28 mouse cellular contexts compared by ENCODE assay signal in genomic region chr10:39633379-39633778, GRCm38 (mm10). TPM values are rescaled to one million over a fixed set of nuclear protein-coding genes. Genes with fewer than 3 reads are reported as not detected.
A peak's percentile ranks its signal among the peaks of the same experiment; 100 is the strongest.
DNase-seq lines count a peak whose midpoint lies in the region; ATAC-seq lines count a peak whose summit lies in the region.
"Had no signal": no experiment of that assay in that cellular context is flagged by ENCODE, and none has a peak within 500 bp of the region (broad histone marks: within the 10 kb centered on the region; RNA-seq: fewer than 3 reads in every experiment).

No protein-coding gene starts in this region.

- DNase-seq in ES-CJ7 (ENCODE audit: low read depth, low spot score), result peak; percentile 33
- DNase-seq in embryonic facial prominence, embryonic 11.5 days (ENCODE audit: low spot score), result peak; percentile 34
- DNase-seq in retina, postnatal 1 day, result peak; percentile 60
- no peak for DNase-seq in neural tube, embryonic 10.5 days (ENCODE audit: extremely low spot score, low spot score)
- no peak for DNase-seq in frontal cortex, postnatal 36 days (ENCODE audit: low spot score in 2 of 2)
- DNase-seq in left cerebral cortex, postnatal 4 days, result no peak
- DNase-seq: adrenal gland, adult 8-10 months; cerebellum, adult 8-10 months; cerebellum, postnatal 25 days; heart, adult 2 months; heart, postnatal 4 days; kidney, adult 11 months; kidney, postnatal 14 days; right cerebral cortex, postnatal 25 days; thymus, postnatal 14 days had no signal

- H3K4me1 ChIP-seq in embryonic facial prominence, embryonic 11.5 days (ENCODE audit: control insufficient read depth, insufficient read depth, low read length), result peaks cover 6% of the 10 kb centered on the region
- peaks cover 34% of the 10 kb centered on the region for H3K4me1 ChIP-seq in limb, embryonic 12.5 days (replicated peaks)

- no peaks in the 10 kb centered on the region for H3K27me3 ChIP-seq in embryonic facial prominence, embryonic 11.5 days (ENCODE audit: control insufficient read depth, insufficient read depth, low read length)
- H3K27me3 ChIP-seq in limb, embryonic 12.5 days, result no peaks in the 10 kb centered on the region
- H3K27me3 ChIP-seq: embryonic facial prominence, embryonic 13.5 days; heart, embryonic 12.5 days; hindbrain, embryonic 15.5 days; lung, embryonic 15.5 days; neural tube, embryonic 13.5 days had no signal

- H3K9ac ChIP-seq in embryonic facial prominence, embryonic 11.5 days (replicated peaks; ENCODE audit: low read length), result no peak overlapping the region
- H3K9ac ChIP-seq in limb, embryonic 12.5 days (replicated peaks), result no peak overlapping the region
- H3K9ac ChIP-seq: embryonic facial prominence, embryonic 13.5 days; heart, embryonic 12.5 days; hindbrain, embryonic 15.5 days; lung, embryonic 15.5 days; neural tube, embryonic 13.5 days had no signal

- no peak overlapping the region; the same call in 1 of the 2 replicates for H3K27ac ChIP-seq in embryonic facial prominence, embryonic 11.5 days (replicated peaks; ENCODE audit: low read depth, low read length)
- H3K27ac ChIP-seq in limb, embryonic 12.5 days, result 0 out of 2 replicates have a peak overlapping the region, but pooled peaks have one; percentile 29
- H3K27ac ChIP-seq: embryonic facial prominence, embryonic 13.5 days; heart, adult 2 months; left cerebral cortex, adult 2 months; lung, embryonic 15.5 days; neural tube, embryonic 13.5 days had no signal

- no peak; the same call in 1 of the 2 replicates for ATAC-seq in embryonic facial prominence, embryonic 11.5 days (replicated peaks; ENCODE audit: insufficient number of reproducible peaks, low FRiP score, low TSS enrichment, low read depth)
- ATAC-seq in limb, embryonic 12.5 days (ENCODE audit: insufficient number of reproducible peaks, insufficient read depth, low FRiP score, low TSS enrichment, low read depth), result peak; percentile 37; the same call in 1 of the 2 replicates
- ATAC-seq: CD4-positive, CD25-positive, alpha-beta regulatory T cell, adult 4 months; forebrain, embryonic 14.5 days; inflammation-experienced regulatory T-cells, adult 6 months; midbrain, embryonic 16.5 days had no signal

- no peak overlapping the region for H3K4me2 ChIP-seq in embryonic facial prominence, embryonic 11.5 days (ENCODE audit: low read depth, low read length)
- no peak overlapping the region for H3K4me2 ChIP-seq in limb, embryonic 12.5 days
- H3K4me2 ChIP-seq: embryonic facial prominence, embryonic 13.5 days; heart, embryonic 12.5 days; hindbrain, embryonic 15.5 days; liver, embryonic 11.5 days; lung, embryonic 15.5 days; neural tube, embryonic 13.5 days had no signal

- H3K9me3 ChIP-seq in embryonic facial prominence, embryonic 11.5 days (replicated peaks; ENCODE audit: control insufficient read depth, low read length), result no peaks in the 10 kb centered on the region
- no peaks in the 10 kb centered on the region for H3K9me3 ChIP-seq in limb, embryonic 12.5 days
- H3K9me3 ChIP-seq: embryonic facial prominence, embryonic 13.5 days; heart, embryonic 12.5 days; hindbrain, embryonic 15.5 days; lung, embryonic 15.5 days; midbrain, embryonic 10.5 days; neural tube, embryonic 13.5 days had no signal

- no peak overlapping the region for H3K4me3 ChIP-seq in embryonic facial prominence, embryonic 11.5 days (ENCODE audit: low read depth, low read length)
- H3K4me3 ChIP-seq in limb, embryonic 12.5 days (replicated peaks), result no peak overlapping the region
- H3K4me3 ChIP-seq: embryonic facial prominence, embryonic 13.5 days; heart, adult 2 months; heart, embryonic 12.5 days; hindbrain, embryonic 15.5 days; left cerebral cortex, adult 2 months; lung, embryonic 15.5 days; midbrain, embryonic 10.5 days; neural tube, embryonic 13.5 days had no signal

- WGBS in embryonic facial prominence, embryonic 11.5 days, result 58% methylated on average over 6 of the region's 6 CpGs
- WGBS in limb, embryonic 12.5 days, result 74% methylated on average over 6 of the region's 6 CpGs

- intact Hi-C loops in left cerebral cortex, postnatal 4 days (cut with DNase I), result loop anchor here (10.0 kb wide), 1 partner anchor 89 kb away; no protein-coding TSS in a partner anchor

- H3K36me3 ChIP-seq in embryonic facial prominence, embryonic 11.5 days (replicated peaks; ENCODE audit: control insufficient read depth, insufficient read depth, low read depth, low read length), result no peaks in the 10 kb centered on the region; the same call in none of the 2 replicates
- peaks cover 13% of the 10 kb centered on the region; the same call in 1 of the 2 replicates for H3K36me3 ChIP-seq in limb, embryonic 12.5 days
- H3K36me3 ChIP-seq: hindbrain, embryonic 15.5 days had no signal

RNA-seq across cellular contexts. Expression of gene Traf3ip2, which starts 20.6 kb away (rescaled TPM):
- polyA plus RNA-seq in embryonic facial prominence, embryonic 11.5 days (2014; fragmentation: Nextera tagmentation; extraction: Ambion mirVana), result 12.5 and 15.9 TPM in 2 replicates
- polyA plus RNA-seq in limb, embryonic 12.5 days (2016; fragmentation: Nextera tagmentation; extraction: Ambion mirVana), result 4.9 and 6.1 TPM in 2 replicates
- total RNA-seq in left cerebral cortex, postnatal 4 days (2021), result 1 to 10 TPM in 1 of 2 experiments, under 1 TPM in 1; 0.52 to 1.5 TPM

Comparison
In these comparisons a context has a peak if more than half of its experiments do, and no peak if none do; other contexts are left out.
1. DNase-seq: peak in ES-CJ7 (single experiment), embryonic facial prominence, embryonic 11.5 days (single experiment) and retina, postnatal 1 day (single experiment); none in neural tube, embryonic 10.5 days (single experiment), frontal cortex, postnatal 36 days (0 of 2) and left cerebral cortex, postnatal 4 days (single experiment).